ENCODE assay signal across 8 mouse cellular contexts in genomic region chr3:131109686-131110070, GRCm38 (mm10). TPM values are rescaled to one million over a fixed set of nuclear protein-coding genes. Genes with fewer than 3 reads are reported as not detected.
DNase-seq lines count a peak whose midpoint lies in the region; ATAC-seq and TF ChIP-seq lines count a peak whose summit lies in the region.

No protein-coding gene starts in this region.

- no peak for DNase-seq in heart, postnatal 36 days
- DNase-seq in hindbrain, postnatal 0 days (ENCODE audit: low spot score): no peak
- no peak for DNase-seq in left cerebral cortex, adult 8-10 months (ENCODE audit: low spot score in 2 of 2)
- no peak for DNase-seq in left cerebral cortex, postnatal 14 days (ENCODE audit: low spot score in 2 of 2)
- DNase-seq in right cerebral cortex, adult 2 months (ENCODE audit: low spot score in 2 of 2): no peak

- peak overlapping the region; percentile 77 for H3K9ac ChIP-seq in heart, embryonic 12.5 days
- H3K9ac ChIP-seq in hindbrain, postnatal 0 days (replicated peaks; ENCODE audit: low read length): no peak overlapping the region; the same call in 1 of the 2 replicates
- no peak overlapping the region for H3K9ac ChIP-seq in neural tube, embryonic 14.5 days (replicated peaks; ENCODE audit: low read depth, low read length)

- peak overlapping the region; percentile 97 for H3K4me2 ChIP-seq in heart, embryonic 12.5 days
- peak overlapping the region; percentile 78 for H3K4me2 ChIP-seq in hindbrain, postnatal 0 days (ENCODE audit: low read depth, low read length)
- peak overlapping the region; percentile 57; the same call in 1 of the 2 replicates for H3K4me2 ChIP-seq in neural tube, embryonic 14.5 days (ENCODE audit: low read depth, low read length)

- intact Hi-C loops in heart, postnatal 36 days (cut with DNase I): loop anchor here (5.0 kb wide), 1 partner anchor 292 kb away; no protein-coding TSS in a partner anchor
- intact Hi-C loops in left cerebral cortex, postnatal 14 days (cut with DNase I): no loop called here

- H3K4me3 ChIP-seq in heart, embryonic 12.5 days: peak overlapping the region; percentile 64
- peak overlapping the region; percentile 8 for H3K4me3 ChIP-seq in bone marrow, adult 2 months (replicated peaks; ENCODE audit: control insufficient read depth, low read depth, low read length)
- peak overlapping the region; percentile 46 for H3K4me3 ChIP-seq in hindbrain, postnatal 0 days (ENCODE audit: low read length)
- peak overlapping the region; percentile 36 for H3K4me3 ChIP-seq in neural tube, embryonic 14.5 days (ENCODE audit: low read depth, low read length)

- TF ChIP-seq POLR2A in bone marrow, adult 2 months (IDR thresholded peaks at IDR 0.05; ENCODE audit: borderline replicate concordance, control insufficient read depth, low read depth, low read length): no peak

- ATAC-seq in heart, embryonic 12.5 days (ENCODE audit: insufficient number of reproducible peaks, low FRiP score): no peak
- 0 out of 2 replicates have a peak, but pooled peaks have one; percentile 17 for ATAC-seq in hindbrain, postnatal 0 days
- ATAC-seq in neural tube, embryonic 14.5 days (ENCODE audit: low read depth): no peak

- no peak for TF ChIP-seq CTCF in bone marrow, adult 2 months (IDR thresholded peaks at IDR 0.05; ENCODE audit: control insufficient read depth, insufficient read depth, low read length)
- TF ChIP-seq CTCF in hindbrain, postnatal 0 days (IDR thresholded peaks at IDR 0.05; ENCODE audit: low read depth): no peak

- peaks cover 22% of the 10 kb centered on the region for H3K27me3 ChIP-seq in heart, embryonic 12.5 days (replicated peaks)
- H3K27me3 ChIP-seq in hindbrain, postnatal 0 days (ENCODE audit: insufficient read depth, low read length): peaks cover 28% of the 10 kb centered on the region
- peaks cover 36% of the 10 kb centered on the region for H3K27me3 ChIP-seq in neural tube, embryonic 14.5 days (ENCODE audit: control insufficient read depth, insufficient read depth, low read length)

- H3K27ac ChIP-seq in heart, embryonic 12.5 days (ENCODE audit: poor library complexity, severe bottlenecking): no peak overlapping the region
- no peak overlapping the region for H3K27ac ChIP-seq in bone marrow, adult 2 months (ENCODE audit: control insufficient read depth, insufficient read depth, low read depth, low read length, poor library complexity)
- no peak overlapping the region for H3K27ac ChIP-seq in hindbrain, postnatal 0 days
- no peak overlapping the region for H3K27ac ChIP-seq in neural tube, embryonic 14.5 days (ENCODE audit: low read depth, low read length)

- WGBS in heart, embryonic 12.5 days: 1% methylated on average over 13 of the region's 14 CpGs
- WGBS in bone marrow, adult 2 months: 2% methylated on average over 14 of the region's 14 CpGs
- WGBS in hindbrain, postnatal 0 days: 1% methylated on average over 14 of the region's 14 CpGs
- WGBS in neural tube, embryonic 14.5 days: under 1% methylated on average over 14 of the region's 14 CpGs

- peaks cover 29% of the 10 kb centered on the region for H3K4me1 ChIP-seq in heart, embryonic 12.5 days (replicated peaks)
- no peaks in the 10 kb centered on the region; the same call in 1 of the 2 replicates for H3K4me1 ChIP-seq in bone marrow, adult 2 months (ENCODE audit: control insufficient read depth, insufficient read depth, low read length)
- 0 out of 2 replicates have a peak, but pooled peaks cover 11% of the 10 kb centered on the region for H3K4me1 ChIP-seq in hindbrain, postnatal 0 days (ENCODE audit: insufficient read depth, low read length)
- peaks cover 28% of the 10 kb centered on the region; the same call in 1 of the 2 replicates for H3K4me1 ChIP-seq in neural tube, embryonic 14.5 days (ENCODE audit: control insufficient read depth, insufficient read depth, low read length)

- no peaks in the 10 kb centered on the region for H3K9me3 ChIP-seq in heart, embryonic 12.5 days (replicated peaks)
- no peaks in the 10 kb centered on the region for H3K9me3 ChIP-seq in hindbrain, postnatal 0 days (ENCODE audit: low read length)
- no peaks in the 10 kb centered on the region for H3K9me3 ChIP-seq in neural tube, embryonic 14.5 days (ENCODE audit: control insufficient read depth, low read length)

- no peaks in the 10 kb centered on the region for H3K36me3 ChIP-seq in heart, embryonic 12.5 days
- no peaks in the 10 kb centered on the region for H3K36me3 ChIP-seq in hindbrain, postnatal 0 days (ENCODE audit: insufficient read depth, low read length)
- no peaks in the 10 kb centered on the region for H3K36me3 ChIP-seq in neural tube, embryonic 14.5 days (ENCODE audit: control insufficient read depth, insufficient read depth, low read length)

RNA-seq across cellular contexts. Expression of gene Lef1, which starts 0.6 kb away (rescaled TPM):
- polyA plus RNA-seq in heart, embryonic 12.5 days (2016; fragmentation: Nextera tagmentation; extraction: Ambion mirVana): 18.7 and 21.2 TPM in 2 replicates
- under 1 TPM; 0.19 to 0.31 TPM for total RNA-seq in heart, postnatal 36 days (2021)
- polyA plus RNA-seq in bone marrow, adult 2 months (2011; ENCODE audit: insufficient read depth, insufficient read length, low replicate concordance, missing spikeins): 3.0 and 4.3 TPM in 2 replicates
- total RNA-seq in hindbrain, postnatal 0 days (2014; rRNA removed): 5.6 and 7.2 TPM in 2 replicates
- 6.4 and 7.2 TPM in 2 replicates for polyA plus RNA-seq in hindbrain, postnatal 0 days (2015; fragmentation: Nextera tagmentation; extraction: Ambion mirVana)
- polyA plus RNA-seq in neural tube, embryonic 14.5 days (2014; fragmentation: Nextera tagmentation; extraction: Ambion mirVana): 3.7 and 9.1 TPM in 2 replicates
- 1 to 10 TPM; 7.4 to 7.6 (median 7.4) TPM for total RNA-seq in left cerebral cortex, adult 8-10 months (2022)
- 1 to 10 TPM; 6.3 to 8.4 TPM for total RNA-seq in left cerebral cortex, postnatal 14 days (2021)

Comparison
In these comparisons a context has a peak if more than half of its experiments do, and no peak if none do; other contexts are left out.
1. H3K4me3 ChIP-seq: peak in every context shown above with its lines; median percentile 64 in heart, embryonic 12.5 days; 46 in hindbrain, postnatal 0 days; 36 in neural tube, embryonic 14.5 days; 8 in bone marrow, adult 2 months.